Mouse (Mus musculus): ENCODE results near the gene Epha10.

DNA sequence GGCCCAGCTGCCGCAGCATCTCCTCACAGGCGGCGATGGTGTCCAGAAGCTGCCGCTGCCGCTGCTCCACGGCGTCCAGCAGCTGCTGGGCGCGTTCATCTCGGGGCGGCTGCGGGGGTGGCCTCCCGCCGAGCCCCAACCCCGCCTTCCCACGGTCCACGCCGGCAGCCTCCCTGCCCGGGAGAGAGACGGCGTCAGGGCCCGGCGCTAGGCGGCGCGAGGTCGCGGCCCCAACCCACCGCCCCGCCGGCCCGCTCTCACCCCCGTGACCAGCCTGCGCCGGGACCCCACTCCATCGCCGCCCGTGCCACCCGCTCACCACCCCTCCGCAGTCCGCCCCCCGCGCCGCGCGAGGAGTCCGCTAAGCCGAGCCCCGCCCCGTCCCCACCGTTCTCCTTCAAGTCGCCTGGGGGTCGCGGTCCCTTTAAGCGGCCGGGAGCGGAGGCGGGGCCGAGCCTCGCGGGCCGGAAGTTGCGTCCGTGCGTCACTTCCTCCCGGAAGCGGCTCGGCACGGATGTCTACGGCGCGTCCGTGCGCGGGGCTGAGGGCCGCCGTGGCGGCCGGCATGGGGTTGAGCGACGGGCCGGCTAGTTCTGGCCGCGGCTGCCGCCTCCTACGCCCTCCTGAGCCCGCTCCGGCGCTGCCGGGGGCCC is 30.3 kb upstream of the Epha10 start, which contains the start of gene Yrdc:
- TF ChIP-seq POLR2A (IDR thresholded peaks at IDR 0.05; ENCODE audit: low read depth, low read length) (peak; percentile 17), CTCF (conservative IDR thresholded peaks at IDR 0.05; ENCODE audit: insufficient read depth, insufficient read length, low read depth, low read length) (no peak)

All from kidney, adult 2 months (tissue).